Mouse (Mus musculus): ENCODE results near the gene Chrne.
A peak's percentile ranks its signal among the peaks of the same experiment; 100 is the strongest.

The Chrne gene

DNA sequence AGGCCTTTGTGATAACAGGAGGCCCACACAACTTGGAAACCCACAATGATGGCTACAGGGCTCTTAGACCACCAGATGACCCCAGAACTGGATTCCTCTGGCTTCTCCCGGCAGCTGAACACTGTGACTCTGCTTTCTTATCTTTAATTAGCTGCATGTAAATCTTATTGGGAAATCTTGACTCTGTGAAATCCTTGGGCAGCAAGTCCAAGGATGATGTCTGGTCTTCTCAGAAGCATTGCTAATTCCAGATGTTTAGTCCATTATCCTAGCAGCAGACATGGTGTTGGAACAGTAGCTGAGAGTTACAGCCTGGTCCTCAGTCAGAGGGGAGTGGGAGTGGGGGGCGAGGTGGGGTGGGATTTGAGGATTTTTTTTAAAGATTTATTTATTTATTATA lies 9.4 kb upstream of the Chrne start:
- DNase-seq (ENCODE audit: low spot score in 2 of 2) = no peak

DNA sequence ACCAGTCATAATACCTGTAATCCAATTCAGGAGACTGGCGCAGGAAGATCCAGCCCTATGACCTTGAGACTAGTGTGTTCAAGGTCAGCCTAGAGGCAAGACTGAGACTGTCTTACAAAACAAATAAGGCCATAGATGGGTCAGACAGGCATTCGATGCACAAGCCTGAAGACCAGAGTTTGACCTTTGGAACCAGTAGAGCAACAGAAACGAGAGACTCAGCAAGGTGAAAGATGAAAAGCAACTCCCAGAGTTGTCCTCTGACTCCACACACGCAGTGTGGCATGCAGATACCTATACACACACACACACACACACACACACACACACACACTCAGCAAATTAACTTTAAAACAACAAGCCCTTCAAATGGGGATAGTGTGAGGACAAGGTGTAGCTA lies 7.9 kb upstream of the Chrne start:
- no peak for DNase-seq (ENCODE audit: low spot score in 2 of 2)

DNA sequence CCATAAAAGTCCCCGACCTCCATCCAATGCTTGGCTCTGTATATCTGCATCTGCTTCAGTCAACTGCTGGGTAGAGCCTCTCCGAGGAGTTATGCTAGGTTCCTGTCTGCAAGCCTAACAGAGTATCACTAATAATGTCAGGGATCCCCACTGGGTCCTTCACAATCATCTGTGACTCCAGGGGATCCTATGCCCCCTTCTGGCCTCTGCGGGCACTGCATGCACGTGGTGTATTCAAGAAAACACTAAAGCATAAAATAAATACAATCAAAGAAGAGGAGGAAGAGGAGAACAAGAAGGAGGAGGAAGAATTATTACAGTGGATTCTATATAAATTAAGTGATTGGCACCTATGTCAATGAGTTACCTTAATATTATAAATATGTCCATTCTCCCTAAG lies 6.5 kb upstream of the Chrne start:
- DNase-seq (ENCODE audit: low spot score in 2 of 2) = no peak

DNA sequence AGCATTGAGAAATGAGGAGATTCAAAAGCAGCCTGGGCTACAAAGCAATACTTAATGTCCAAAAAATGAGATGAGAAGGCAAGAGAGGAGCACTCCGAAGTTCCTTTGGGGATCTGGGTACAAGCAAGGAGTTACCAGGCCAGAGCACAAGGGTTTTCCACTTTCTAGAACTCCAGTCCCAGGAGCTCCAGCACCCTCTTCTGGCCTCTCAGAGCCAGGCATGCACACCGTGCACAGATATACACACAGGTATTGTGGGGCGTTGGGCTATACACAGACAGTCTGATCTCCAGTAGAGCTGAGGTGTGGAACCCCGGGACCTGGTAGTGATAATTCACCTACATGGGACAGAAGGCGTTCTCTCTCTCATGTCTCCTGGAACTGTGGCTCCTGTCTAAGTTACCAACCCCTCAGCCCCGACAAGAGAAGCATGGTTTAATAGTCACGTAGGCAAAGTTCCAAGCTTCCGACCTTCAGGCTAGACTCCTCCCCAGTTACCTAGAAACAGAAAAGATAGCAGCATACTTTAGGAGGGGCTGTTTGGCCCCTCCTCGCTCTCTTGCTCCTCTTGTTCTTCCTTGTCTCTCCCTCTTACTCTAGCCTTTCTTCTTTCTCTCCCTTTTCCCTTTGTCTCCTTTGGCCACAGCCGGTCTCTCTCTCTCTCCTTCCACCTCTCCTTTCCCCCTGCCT lies 4.2 kb upstream of the Chrne start:
- DNase-seq (ENCODE audit: low spot score in 2 of 2) = no peak

DNA sequence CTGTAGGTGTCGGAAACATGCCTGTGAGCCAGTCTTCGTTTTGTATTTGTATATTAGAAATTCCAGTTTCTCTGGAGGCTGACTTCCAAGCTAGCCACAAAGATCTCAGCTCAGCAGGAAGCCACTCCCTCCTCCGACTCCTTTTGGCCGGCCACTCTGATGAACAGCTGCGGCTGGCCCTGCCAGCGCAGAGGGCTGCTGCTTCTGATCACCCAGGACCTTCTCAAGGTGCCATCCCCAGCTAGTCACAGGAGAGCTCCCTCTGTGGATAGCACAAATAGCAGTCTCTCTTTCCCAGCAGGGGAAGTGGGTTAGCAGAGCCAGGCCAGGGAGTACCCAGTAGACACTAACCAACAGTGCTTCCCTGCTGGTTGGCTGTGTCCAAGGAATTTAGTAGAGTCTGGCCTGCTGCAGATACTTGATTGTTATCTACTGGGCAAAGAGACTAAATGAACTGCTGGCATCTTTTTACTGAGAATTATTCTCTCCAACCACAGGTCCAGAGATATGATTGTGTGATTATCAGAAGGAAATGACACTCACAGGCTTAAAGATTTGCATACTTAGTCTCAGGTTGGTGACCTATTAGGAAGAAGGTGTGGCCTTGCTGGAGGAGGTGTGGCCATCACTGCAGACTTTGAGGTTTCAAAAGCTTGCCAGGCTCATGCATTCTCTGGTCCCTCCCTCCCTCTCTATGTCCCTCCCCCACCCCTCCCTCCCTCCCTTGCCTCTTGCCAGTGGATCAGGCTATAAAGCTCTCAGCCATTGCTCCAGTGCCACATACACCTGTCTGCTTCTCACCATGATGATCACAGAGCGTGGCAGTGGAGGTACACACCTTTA lies 3.2 kb upstream of the Chrne start:
- DNase-seq (ENCODE audit: low spot score in 2 of 2) = no peak

DNA sequence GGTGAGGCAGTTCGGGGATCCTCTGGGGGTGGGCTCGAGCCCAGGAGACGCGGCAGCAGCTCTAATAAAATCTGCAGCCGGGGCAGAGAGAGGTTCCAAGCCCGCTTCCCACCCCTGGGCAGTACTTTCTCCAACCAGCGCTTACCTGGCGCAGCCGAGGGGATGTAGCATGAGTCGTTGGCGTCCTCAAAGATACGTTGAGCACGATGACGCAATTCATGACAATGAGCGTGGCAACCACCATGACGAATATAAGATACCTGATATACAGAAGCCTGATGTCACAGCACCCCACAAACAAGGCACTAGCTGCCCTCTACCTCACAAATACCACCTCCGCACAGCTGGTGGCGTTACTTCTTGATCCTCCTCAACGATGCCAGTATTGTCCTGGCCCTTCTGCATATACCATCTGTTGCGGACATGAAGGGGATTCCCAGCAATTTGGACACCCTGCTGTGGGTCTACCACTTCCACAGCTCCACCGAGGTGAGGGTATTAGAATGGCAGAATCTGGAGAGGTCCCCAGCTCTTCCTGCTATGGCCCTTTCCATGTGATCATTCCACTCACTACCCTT lies 3.4 kb downstream of the Chrne start, which contains the start of gene 4930544D05Rik:
TSS of gene 4930544D05Rik (plus strand) at position 333 of the 578 bp plus-strand sequence.
- DNase-seq (ENCODE audit: low spot score in 2 of 2) = peak in 1 of 2 experiments; percentile 29

DNA sequence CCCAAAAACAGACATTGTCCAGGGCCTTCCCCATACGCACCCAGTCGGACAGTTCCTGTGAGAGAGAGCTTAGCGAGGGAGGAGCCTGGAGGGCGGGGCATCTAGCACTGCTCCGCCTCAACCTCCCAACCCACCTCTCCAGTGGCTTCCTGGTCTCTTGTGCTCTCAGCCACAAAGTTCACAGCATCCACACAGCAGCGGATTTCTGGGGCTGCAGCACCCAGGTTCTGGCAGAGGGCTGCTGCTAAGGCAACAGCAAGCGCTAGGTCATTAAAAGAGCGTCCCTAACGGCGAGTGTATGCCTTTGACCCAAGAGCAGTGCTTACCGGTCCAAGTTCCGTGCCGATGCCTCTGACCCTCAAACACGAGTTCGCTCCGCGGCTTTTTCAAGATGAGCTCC lies 3.9 kb downstream of the Chrne start:
- peak; percentile 46 to 50 for DNase-seq (ENCODE audit: low spot score in 2 of 2)

DNA sequence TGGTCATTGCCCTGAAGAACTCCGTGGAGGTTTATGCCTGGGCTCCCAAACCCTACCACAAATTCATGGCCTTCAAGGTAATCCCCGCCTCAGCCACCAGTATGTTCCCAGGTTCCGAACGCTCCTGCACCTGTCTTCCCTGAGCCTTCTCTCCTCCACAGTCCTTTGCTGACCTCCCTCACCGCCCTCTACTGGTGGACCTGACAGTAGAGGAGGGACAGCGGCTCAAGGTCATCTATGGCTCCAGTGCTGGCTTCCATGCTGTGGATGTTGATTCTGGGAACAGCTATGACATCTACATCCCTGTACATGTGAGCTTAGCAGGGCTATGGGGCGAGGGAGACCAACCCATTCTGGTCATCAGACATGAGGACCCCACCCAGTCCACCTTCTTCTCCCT lies 6.5 kb downstream of the Chrne start:
- no peak for DNase-seq (ENCODE audit: low spot score in 2 of 2)

DNA sequence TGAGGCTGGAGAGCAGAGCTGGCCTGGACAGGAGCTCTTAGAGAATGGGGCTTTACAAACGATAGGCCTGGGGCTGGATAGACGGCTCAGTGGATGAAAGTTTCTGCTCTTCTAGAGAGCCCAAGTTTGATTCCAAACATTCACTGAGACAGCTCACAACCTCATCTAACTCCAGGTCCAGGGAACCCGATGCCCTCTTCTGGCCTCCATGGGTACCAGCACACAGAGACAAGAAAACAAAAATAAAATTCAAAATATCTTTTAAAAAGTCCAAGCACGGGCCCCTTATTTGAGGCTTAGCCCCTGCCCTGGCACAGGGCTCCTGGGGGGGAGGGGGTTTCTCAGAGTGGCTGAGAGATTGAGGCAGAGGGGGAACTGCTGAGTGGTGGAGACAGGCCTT lies 8.3 kb downstream of the Chrne start:
- DNase-seq (ENCODE audit: low spot score in 2 of 2) = no peak

DNA sequence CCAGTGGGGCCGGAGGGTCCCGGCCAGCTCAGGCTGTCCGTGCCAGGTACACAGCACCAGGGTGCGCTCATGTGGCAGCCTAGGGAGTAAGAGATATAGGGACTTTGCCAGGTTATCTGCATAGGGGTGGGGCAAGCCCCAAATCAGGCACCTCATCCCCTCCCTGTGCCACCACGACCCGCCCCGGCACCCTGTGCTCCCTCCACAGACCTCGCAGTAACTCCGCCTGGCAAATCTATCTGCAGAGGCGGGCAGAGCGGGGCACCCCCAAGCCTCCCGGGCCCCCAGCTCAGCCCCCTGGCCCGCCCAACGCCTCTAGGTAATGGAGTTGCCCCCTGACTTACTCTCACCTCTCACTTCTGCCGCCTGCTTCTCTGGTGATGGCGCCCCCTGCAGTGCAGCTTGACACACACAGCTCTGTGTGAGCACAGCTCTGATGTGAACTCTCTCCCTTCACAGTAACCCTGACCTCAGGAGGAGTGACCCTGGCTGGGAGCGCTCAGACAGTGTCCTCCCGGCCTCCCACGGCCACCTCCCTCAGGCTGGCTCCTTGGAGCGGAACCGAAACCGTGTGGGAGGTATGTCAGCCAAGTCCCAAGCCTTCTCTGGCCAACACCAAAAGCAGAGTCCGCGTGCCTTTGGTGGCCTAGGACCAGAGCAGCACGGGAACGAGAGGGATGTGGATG lies 10.5 kb downstream of the Chrne start:
- peak in 1 of 2 experiments; percentile 24 for DNase-seq (ENCODE audit: low spot score in 2 of 2)

DNA sequence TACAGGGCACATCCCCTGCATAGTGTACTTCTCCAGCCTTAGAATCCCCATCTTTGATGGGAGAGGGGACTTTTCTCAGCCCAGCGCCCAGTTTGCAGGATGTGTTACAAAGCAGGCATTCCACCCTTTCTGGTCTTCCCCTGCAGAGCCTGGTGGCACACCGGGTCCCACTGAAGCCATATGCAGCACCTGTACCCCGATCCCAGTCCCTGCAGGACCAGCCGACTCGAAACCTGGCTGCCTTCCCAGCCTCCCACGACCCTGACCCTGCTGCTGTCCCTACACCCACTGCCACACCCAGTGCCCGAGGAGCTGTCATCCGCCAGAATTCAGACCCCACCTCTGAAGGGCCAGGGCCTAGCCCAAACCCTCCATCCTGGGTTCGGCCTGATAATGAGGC lies 11.4 kb downstream of the Chrne start:
- peak in 1 of 2 experiments; percentile 28 for DNase-seq (ENCODE audit: low spot score in 2 of 2)

DNA sequence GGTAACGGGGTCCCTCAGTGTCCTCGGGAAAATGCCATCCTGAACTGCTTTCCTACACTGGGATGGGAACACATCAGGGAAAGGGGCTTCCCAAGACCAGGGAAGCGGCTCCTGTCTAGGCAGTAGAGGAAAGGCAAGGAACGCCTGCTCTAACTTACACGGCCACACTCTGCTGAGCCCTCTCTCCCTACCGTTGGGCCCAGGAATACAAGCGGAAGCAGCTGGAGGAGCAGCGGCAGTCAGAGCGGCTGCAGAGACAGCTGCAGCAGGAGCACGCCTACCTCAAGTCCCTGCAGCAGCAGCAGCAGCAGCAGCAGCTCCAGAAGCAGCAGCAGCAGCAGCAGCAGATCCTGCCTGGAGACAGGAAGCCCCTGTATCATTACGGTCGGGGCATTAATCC lies 12.3 kb downstream of the Chrne start:
- DNase-seq (ENCODE audit: low spot score in 2 of 2) = no peak

DNA sequence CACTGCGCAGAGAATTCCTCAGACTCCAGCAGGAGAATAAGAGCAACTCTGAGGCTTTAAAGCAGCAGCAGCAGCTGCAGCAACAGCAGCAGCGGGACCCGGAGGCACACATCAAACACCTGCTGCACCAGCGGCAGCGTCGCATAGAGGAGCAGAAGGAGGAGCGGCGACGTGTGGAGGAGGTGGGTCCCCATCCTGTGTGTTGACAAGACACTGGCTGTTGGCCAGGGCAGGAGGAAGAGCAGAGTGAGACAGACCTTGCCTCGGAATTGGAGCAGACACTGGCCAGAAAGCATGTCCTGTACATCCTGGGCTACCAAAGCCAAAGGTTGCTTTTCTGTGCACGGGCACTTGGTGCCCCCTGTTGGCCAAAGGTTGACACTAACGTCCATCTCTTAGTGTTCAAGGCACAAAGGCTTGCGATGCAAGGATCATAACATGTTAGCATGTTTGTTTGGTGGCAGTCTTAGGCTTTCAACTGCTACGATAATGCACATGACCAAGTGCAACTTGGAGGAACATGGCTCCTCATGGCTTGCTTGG lies 13.9 kb downstream of the Chrne start:
- DNase-seq (ENCODE audit: low spot score in 2 of 2) = peak; percentile 71 to 74

DNA sequence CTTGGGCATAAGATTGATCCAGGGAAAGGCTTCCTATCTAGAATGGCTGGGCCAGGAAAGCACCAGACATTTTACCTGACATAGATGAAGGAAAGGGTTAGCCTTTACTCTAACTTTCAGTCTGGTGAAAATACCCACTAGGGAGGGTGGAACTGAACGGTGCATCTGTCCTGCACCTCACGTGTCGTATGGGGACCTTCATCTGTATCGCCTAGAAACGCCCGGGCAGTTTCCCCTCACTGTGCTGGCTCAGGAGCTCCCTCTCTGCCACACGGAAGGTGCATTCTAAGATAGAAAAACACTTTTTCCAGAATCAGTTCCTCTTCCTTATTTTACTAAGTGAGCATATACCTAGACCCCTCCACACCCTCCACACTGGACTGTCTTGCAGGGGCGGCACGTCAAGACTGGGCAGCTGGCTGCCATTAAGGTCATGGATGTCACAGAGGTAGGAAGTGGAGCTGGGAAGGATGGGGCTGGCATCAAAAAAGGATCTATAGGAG lies 20.5 kb downstream of the Chrne start:
- DNase-seq (ENCODE audit: low spot score in 2 of 2) = no peak

DNA sequence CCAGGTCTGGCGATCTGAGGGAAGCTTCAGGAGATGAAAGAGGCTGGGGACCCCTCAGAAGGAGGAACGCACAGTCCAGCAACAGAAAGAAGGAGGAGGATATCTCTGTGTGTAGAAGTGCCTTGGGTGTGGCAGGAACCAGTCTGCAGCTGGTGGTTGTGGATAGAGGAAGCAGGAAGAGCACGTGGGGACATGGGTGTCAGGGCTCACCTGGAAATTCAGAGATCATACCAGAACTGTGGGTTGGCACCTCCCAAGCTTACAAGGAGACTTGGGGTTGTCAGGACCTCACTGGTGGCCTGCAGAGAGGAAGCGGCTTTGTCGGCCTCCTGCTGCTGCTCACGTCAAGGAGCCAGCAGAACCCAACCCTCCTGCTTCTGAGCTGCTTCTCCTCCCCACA lies 21.7 kb downstream of the Chrne start:
- no peak for DNase-seq (ENCODE audit: low spot score in 2 of 2)

DNA sequence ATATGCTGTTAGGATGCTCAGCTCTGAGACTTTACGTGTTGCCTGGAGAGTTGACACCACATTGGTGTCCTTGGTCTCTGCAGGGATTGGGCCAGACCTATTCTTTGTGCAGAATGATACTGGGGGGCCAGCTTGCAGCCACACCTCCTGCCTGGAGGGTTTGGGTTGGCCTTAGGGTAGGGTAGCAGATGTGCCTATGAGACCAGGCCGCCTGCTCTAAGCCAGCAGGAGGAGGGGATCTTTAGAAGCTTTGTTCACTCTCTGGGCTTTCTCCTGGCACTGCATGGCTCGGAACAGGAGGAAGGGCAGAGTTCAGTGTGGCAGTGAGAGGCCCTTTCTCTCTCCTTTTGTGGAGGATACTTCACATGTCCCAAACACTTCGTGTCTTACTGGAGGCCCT lies 22.9 kb downstream of the Chrne start:
- no peak for DNase-seq (ENCODE audit: low spot score in 2 of 2)

DNA sequence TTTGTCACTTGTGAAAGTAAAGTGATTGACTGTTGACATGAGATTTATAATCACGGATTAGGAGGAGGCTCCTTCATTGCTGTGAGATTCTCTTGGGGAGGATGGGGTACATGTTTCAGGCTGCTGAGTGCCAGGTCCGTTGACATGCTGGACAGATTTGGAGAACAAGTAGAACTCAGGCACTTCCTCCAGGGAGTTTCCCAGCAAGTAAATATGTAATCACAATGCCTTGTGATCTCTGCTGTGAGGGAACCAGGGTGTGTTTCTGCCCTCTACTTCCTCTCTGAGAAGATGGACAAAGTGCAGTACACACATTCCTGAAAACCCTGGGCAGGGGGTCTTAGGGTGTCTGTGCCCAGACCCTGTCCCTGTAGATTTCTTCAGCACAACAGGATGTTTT lies 23.4 kb downstream of the Chrne start:
- DNase-seq (ENCODE audit: low spot score in 2 of 2) = no peak

DNA sequence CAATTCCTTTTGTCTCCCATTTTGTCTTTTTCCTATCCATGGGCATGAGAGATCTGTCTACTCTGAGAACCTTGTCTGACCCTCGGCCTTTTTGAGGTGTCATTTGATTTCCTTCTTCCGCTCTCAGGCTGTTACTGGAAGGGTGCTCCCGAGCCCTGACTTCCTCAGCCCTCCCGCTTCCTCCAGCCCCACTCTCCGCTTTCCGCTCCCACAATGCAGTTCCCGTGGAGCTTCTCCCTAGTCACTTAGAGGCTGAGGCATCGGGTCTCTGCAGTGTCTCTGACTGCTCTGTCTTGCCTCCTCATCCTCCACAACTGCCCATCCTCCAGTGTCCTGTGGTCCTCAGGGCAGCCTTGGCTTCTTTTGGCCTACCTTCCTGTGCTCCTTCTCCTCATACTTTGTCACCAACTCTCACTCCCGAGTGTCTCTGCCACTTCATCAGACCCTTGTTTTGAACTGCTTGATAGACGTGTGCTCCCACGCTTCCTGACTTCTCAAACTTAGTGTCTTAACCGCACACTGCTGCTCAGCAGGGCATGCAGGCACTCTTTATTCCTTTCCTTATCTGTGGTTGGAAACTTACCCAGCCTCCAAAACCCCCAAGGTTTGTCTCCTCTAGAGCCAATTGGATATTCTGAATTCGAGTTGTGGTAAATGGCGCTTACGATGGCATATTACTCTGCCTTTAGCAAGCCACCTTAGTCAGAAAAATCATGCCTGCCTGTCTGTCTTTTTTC lies 24.6 kb downstream of the Chrne start:
- DNase-seq (ENCODE audit: low spot score in 2 of 2) = no peak

DNA sequence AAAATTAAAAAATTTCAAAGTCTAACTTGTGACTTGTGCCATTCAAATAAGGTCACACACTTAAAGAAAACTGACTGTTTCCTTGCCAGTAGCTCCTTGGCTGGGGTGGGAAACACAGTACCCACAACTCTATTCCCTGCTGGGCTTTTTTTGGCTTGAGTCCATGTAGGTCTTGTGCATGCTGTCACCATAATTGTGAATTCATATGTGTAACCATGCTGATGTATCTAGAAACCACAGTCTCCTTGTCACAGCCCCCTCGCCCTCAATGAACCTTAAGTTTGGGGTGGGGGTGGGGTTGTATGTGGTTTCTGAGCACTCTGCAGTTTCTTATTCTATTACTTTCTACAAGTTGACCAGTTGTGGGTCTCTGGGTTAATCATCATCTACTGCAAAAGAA lies 27.3 kb downstream of the Chrne start:
- no peak for DNase-seq (ENCODE audit: low spot score in 2 of 2)

DNA sequence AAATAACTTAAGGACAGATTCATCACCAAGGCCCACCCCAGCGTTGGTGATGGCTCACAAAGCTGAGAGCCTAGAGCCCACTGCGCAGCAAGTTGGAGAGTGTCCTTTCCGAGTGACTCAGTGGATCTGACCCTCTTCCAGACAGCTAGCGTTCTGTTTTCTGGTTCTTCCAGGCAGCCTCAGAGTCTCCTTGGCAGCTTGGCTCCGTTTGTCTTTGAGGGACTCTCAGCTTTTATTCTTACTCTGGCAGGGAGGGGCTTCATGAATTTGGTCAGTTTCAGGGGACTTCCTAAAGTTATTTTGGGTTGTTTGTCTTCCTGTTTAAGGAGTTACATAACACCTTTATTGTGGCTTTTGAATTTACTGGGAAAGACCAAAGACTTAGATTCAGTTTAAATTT lies 32.1 kb downstream of the Chrne start:
- no peak for DNase-seq (ENCODE audit: low spot score in 2 of 2)

DNA sequence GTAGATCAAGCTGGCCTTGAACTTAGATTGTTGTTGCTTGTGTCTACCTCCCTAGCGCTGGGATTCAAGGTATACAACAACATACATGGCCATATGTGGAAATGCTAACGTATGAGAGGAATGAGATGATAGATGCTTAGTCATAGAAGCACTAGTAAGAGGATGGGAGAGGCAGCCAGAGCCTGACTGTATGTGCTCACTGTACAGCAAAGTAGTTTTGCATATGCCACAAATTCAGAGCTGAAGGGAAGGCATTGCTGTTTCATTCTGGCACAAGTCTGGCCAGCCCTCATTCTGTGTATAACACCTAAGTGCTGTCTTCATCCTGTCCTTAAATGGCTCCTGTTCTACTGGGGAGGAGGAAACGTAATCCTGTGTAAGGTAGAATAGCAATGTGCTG lies 32.8 kb downstream of the Chrne start:
- DNase-seq (ENCODE audit: low spot score in 2 of 2) = no peak

Measured in right cerebral cortex, postnatal 10 days (tissue).